Mouse (Mus musculus) retina, postnatal 1 day (tissue): ENCODE measurements at regions not wholly inside any gene's neighbourhood (a gene's known extent, or its start where the extent isn't known, plus 50 kb on each side); places are given as distances from the start of the nearest gene placed in this dataset.

Experiments used
- DNase-seq: peaks from one replicate; pipeline ENCODE4 v3.0.0-alpha.2; 2012

DNA sequence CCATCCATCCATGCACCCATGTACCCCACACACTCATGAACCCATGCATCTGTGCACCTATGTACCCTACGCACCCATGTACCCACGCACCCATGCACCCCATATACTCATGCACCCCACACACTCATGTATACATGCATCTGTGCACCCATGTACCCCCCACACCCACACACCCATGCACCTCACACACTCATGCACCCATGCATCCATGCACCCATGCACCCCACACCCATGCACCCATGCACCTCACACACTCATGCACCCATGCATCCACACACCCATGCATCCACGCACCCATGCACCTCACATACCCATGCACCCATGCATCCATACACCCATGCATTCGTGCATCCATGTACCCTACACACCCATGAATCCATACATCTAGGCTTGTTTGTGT is 63.6 kb downstream of the 4930564D02Rik start:
- no peak for DNase-seq

DNA sequence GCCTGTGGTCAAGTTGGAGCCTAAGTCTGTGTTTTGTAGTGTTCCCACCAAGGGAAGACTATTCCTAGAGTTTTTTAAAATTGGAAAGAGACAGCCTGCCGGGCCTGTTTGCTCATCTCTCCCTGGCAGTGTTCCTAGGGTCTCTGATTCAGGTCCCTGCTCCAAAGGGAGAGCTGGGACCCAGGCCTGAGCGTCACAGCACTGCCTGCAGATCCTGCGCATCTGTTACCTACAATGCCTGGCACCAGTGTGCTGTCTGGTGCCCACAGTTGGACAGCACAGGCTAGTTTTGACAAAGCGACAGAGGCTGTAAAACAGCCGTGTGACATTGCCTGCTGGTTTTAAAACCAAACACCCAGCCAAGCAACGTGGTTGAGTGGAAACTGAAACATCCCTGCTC is 64.4 kb downstream of the 4930564D02Rik start:
- no peak for DNase-seq

DNA sequence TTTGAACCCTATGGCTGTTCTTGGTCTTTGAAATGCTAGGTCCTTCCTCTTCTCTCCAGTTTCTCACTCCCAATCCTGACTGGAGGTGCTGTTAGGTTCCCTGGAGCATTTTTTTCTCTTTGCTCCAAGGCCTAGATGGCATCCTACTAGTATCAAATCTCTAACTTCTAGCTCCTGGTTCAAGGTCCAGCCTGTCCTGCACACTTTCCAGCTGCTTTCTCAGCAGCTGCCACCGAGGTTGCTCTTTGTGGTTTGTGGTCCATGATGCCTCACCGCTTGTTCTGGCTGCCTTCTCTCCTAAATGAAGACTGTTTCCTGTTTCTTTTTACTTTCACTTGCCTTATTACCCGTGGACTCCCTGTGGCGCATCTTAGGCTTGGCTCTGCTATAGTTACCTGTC is 66.4 kb downstream of the 4930564D02Rik start:
- DNase-seq = no peak

DNA sequence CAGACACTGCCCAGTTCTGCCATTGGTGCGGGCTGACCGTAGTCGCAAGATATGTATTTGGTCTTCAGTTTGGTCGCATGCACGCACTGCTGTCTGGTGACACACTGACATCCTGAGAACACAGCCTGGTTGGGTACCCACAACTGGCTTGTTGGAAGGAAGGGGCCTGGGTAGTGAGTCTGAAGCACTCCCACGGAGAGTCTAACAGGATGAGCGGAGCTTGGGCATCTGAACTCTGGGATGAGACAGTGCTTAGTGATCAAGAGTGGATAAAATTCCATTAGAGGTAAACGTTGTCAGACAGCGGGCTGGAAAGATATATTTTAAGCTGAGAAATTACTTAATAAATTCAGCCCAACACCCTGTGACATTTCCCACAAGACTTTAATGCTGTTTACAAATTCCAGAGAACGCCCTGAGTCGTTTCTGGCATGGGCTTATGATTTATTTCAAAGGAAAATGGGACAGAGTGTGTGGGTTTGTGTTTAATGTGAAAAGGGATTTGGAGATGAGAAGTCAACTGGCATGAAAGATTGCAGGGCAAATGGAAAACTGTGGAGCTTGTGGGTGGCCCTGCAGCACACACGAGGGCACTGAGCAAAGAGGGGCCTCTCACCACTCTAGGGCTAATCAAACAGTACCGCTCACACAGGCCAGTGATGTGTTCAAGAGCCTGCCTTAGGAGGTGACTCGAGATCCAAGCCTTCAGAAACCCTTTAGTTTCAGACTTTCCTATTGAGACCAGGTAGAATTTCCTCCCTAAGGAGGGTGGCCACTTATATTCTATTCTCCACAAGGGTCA is 74.7 kb downstream of the 4930564D02Rik start:
- no peak for DNase-seq

DNA sequence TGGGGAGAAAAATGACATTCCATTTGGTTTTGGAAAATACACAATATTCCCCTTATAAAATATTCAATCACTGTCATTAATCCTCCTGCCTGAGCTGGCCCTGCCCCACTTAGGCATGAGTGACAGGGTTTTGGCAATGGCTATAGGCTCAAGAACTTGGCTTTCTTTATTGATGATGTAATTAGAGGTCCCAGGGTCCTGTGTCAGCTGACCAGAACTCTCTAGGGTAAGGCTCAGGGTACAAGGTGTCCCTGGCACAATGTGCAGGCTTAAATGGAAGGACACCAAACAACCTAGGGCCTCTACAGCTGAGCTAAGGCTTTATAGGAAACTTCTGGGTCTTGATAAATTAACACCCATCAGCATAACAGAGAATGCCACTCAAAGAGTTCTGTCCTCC is 76.0 kb downstream of the 4930564D02Rik start:
- no peak for DNase-seq

DNA sequence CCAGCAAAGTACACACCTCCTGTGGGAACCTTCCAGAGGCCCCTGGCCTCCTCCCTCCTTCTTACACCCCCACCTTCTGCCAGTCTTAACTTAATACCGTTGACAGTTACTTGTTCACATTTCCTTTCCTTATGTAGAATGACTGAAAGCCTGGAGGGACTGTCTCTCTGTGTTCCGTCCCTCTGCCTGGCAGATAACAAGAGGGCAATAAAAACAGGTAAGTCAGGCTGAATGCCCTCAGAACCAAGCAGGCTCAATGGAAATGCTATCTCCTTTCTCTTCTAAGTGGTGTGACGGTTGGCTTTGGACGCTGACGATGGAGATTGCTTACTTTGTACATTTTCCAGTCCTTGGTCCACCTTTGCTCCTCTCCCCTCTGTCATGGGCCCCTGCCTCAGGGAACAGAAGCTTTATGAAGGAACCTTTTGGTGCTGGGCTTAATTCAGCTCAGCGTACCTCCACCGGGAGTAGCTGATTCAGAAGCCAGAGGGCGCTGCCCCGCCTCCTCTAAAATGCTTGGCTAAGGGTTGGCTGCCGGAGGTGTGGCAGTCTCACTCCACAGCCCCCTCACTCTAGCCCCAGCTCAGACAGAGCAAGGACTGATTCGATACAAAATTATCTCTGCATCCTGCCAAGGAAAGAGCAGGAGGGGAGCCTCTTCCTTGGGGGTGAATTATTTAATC is 85.0 kb downstream of the 4930564D02Rik start:
- DNase-seq = peak; percentile 66

DNA sequence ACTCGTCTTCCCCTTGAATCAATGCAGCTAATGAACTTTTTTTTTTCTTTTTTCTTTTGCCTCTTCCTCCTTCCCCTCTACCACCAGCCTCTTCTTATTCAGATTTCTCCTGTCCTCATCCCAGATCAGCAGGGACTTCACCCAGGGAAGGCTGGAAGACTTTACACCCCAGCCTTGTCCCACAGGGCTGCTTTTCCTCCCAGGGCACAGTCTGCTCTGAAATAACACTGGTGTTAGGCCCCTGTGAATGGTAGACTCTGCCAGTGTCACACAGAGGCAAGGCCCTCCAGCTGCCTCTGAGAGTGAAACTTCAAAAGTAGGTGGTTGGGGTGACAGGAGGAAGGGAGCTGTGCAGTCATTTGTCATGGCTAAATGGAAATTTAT is 85.5 kb downstream of the 4930564D02Rik start:
- no peak for DNase-seq

DNA sequence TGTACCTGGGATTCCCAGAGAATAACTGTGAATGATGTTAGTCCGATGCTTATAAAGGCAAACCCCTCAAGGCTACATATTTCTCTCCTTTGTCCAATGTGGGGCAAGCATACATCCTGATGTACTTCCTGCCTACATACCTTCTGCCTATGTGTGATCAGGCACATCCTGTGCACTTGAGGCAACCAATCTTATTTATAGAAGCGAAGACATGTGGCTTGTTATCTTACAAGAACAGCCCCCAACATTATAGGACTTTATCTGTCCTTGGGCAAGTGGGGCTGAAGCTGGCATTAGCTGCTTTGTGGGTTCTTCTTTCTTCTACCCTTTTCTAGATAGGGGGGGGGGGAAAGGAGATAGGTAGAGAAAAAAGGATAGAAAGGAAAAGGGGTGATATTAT is 91.7 kb downstream of the 4930564D02Rik start:
- DNase-seq = no peak

DNA sequence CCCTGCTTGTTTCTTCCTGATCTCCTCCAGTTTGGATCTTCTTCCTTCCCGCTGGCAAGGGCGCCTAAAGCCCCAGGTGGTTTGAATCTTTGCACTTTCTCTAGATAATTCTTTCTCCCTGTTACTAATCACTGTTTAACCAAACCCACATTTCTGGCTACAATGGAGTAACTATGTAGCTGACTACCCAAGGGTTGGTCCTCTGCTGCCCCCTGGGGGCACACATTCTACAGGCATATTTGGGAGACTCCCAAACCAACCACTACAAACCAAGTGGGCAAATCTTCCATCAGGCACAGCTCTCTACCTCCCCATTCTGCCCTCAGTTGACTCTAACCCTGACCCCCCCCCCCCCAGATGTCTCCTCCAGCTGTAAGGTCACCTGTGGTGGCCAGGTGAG is 98.7 kb downstream of the 4930564D02Rik start:
- DNase-seq = peak; percentile 65

DNA sequence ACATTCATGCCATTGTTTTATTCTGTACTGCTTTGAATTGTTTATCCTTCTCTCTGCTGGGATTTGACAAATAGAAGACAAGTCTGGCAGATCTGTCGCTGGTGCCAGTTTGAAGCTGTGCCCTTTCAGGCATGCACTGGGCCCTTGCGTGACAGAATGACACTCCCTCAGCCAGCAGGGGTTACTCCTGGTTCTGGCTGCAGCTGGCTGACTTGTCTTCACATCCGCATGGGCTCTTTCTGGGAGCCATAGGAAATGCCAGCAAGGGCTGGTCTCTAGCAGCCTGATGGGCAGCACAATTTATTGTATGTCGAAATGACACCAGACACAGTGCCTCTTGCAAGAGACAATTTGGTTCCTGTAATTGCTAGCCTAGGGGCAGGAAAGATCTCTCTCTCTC is 102.5 kb downstream of the 4930564D02Rik start:
- DNase-seq = peak; percentile 42

DNA sequence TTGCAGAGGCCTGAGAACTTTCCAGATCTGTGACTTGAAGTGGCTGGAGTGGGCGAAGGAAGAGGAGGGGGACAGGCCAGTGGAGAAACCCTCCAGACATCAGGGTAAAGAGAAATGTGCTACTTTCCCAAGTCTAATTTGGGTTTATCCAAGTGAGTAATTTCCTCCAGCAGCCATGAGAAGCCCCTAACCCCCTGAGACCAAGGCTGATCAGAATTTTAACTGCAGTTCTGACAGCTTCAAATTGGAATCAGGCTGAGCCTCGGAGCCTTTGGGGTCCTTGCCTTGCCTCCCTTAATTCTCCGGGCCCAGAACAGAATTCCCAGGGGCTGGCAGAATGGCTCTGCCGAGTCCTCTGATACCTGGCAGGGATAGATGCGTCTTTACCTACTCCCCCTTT is 104.9 kb downstream of the 4930564D02Rik start:
- no peak for DNase-seq

DNA sequence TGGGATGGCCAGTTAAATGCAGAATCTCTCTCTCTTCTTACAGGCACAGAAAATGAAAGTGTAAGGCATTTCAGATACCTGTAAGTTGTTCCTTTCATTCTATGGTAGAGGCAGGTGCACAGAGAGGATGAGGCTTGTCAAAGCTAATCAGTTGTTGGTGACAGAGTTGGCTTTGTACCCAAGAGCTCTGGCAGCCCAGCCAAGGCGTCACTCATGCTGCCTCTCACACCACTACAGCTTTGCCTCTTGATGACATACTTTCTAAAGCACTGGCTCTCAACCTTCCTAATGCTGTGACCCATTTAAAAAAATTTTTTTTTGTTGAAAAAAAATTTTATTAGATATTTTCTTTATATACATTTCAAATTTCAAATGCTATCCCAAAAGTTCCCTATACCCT is 105.4 kb downstream of the 4930564D02Rik start:
- no peak for DNase-seq

DNA sequence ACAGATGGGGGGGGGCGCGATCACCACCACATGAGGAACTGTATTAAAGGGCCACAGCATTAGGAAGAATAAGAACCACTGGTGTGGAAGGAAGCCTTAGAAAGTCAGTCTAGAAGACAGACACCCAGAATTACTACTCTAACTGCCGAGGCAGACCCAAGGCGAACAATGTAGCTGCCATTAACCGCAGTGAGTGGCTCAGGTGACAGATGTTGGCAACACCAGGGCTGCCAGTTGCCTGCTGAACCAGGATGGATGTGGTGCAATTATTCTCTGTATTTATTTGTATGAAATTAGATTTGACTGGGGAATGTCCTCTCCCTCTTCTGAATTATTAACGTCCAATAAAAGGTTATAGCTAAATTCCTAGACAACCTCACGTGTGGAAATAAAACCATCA is 124.7 kb downstream of the 4930564D02Rik start:
- DNase-seq = no peak

DNA sequence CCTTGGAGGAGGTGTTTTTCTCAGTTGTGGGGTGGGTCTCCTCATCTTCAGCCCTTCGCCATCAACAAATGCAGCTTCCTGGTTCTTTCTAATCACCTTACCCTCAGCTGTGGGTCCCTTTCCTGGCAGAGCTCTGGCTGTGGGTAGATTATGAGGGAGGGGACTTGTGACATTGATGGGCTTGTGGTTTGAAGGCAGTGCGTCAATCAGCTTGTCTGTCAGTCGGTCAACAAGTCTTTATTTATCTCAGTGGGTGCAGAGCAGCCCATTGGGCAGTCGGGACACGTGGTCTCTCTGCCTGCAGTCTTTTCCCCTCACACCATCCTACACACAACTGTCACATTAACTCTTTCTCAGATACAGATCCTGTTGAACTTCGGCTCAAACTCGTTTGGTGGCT is 125.2 kb downstream of the 4930564D02Rik start:
- DNase-seq = no peak

DNA sequence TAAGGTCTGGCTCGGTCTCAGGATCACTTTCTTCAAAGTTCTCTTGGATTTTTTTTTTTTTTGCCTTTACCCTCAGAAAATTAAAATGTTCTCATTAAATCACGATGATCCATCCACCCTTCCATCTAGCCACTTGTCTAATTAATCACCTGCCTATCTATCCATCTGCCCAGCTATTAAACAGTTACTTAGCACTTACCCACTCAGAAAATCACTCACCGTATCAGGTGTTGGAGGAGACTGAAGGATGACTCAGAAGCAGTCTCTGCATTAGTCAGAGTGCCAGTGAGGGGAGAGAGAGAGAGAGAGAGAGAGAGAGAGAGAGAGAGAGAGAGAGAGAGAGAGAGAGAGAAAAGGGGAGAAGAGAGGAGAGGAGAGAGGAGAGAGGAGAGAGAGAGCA is 134.1 kb downstream of the 4930564D02Rik start:
- no peak for DNase-seq

DNA sequence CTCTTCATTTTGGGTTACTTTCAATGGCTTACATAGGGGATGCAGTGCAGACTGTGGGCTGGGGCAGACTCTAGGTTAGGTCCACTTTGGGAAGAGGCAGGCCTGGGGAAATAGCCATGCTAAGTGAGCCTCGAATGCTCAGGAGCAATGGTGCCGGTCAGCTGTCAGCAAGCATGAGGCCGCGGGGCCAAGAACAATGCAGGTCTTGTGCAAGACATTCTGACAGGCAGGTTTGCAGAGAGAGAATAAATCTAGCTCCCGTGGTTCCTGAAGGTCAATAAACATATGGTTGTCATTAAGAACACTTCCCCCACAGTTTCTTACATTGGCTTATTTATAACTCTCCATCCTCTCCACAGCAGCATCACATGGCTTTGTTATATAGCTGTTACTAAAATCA is 142.5 kb downstream of the 4930564D02Rik start:
- no peak for DNase-seq

DNA sequence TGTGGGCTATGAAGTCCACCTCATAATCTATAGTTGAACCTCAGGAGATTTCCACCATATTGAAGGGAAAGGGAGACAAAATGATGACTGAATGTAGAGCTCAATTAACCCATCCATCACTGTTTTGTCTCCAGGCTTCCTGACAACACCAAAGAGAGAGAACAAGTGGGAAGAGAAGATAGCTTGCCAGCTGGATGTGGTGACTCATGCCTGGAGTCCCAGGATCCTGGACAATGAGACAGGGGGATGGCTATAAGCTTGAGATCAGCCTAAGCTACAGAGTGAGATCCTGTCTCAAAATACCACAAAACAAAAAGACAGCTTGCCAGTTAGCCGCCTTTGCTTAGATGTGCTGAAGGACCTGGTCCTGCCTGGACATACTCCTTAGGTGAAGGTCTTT is 144.4 kb downstream of the 4930564D02Rik start:
- DNase-seq = no peak

DNA sequence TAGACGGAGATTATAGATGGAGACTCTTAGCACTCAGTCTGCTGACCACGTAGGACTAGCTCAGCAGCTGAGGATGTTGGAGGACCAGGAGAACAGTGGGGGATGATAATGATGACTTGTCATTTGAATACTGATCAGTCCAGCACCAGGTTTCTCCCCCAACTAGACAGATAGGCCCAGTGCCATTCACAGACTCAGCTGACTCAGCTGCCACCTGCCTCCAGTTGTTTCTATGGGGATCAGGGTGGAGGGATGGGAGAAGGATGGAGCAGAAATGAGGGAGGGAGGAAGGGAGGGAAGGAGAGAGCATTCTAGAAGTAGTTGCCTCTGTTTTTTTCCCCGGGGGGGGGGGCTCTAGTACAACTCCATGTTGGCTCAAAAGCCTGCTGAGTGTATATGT is 145.1 kb downstream of the 4930564D02Rik start:
- no peak for DNase-seq

DNA sequence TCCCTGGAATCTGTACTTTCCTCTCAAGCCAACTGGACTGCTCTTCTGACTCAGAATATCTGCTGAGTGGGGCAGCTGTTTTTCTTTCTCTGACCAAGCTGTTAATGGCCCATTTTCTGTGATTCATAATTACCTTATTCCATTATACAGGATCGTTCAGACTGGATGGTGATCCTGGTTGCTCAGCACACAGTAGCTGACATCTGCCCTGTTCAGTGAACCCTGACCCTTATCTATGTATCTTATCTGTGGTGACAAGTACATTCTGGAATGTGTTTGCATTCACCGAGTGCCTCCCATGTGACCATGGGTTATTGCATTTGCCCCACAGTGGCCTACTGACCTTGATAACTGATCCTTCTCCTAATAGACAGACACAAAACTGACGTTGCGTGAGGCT is 148.2 kb downstream of the 4930564D02Rik start:
- DNase-seq = no peak

DNA sequence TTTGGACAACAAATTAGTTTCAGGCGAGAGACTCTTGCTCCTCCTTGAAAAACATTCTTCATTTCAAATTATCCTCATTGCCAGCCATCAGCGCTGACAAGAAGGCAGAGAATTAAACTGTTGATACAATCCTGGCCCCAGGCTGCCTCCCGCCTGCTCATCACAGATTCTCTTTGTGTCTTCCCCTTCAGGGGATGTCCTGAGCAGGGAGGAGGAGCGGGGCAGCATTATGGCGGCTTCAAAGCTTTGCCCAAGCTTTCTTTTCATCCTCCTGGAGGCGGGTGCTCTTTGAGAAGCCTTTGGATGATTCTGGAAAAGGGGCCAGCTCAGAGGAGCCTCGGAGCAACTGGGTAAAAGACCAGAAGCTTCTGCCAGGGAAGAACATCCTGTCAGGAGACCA is 149.1 kb downstream of the 4930564D02Rik start:
- peak; percentile 31 for DNase-seq

DNA sequence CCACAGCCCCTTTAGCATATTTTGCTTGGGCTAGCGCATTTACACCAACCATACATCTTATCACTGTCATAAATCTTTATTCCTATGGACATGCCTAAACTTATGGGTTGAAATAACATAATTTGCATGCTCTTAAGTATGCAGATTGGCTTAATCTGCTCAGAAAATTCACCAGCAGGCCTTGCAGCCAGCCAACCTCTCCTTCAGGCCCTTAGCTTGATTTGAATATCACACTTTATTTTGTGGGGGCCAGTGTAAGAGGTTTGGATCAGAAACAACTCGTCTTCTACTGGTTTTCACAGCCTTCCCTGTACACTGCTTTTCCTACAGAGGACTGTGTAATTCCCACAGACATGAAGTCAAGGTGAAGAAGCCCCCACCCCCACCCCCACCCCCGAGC is 153.0 kb downstream of the 4930564D02Rik start:
- DNase-seq = no peak

DNA sequence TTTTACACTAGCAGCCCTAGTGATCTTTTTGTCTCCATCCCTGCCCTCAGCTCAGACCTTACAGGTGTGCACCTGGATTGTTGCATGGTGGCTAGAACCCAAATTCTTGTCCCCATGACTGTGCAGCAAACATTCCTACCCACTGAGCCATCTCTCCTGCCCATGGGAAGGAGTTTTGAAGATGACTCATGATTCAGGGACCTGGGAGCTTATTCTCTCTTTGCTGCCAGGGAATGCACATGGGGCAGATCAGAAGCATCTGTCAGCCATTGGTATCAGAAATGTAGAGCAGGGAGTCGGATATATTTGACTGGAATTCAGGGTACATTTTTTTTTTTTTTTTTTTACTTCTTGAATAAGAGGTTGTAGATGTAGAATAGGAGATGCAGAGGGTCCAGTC is 154.0 kb downstream of the 4930564D02Rik start:
- DNase-seq = no peak

DNA sequence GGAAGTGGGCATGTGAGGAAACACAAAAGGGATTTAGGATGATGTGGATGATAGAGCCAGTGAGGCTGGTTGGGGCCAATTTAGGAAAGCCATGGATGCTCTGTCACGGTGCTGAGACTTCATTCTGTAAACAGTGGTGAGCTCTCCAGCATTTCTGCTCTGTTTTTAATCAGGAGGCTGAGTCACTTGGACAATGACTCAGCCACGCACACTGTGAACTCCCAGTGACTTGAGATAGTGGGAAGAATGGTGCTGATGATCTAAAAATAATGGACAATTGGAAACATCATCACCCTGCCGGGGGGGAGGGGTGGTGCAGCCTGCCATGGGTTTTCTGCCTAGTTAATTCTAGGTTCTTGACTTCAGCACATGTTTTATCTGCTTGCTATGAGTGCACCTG is 156.3 kb downstream of the 4930564D02Rik start:
- no peak for DNase-seq

DNA sequence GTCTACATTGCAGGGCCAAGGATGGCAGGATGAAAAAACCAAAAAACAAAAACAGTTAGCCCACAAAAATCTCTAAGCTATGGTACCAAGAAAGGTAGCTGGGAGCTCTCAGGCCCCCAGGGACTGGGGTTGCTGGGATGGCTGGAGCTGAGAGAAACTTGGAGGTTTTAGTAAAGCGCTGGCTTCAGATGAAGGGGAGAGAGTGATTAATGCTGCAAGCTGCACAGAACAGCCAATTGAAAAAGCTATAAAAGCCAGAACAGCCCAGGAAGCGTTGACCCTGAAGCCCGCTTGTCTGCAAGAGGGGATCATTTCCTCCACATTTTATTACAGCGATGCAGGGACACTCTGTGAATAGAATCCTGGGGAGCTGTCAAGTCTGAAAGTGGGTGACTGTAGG is 157.0 kb downstream of the 4930564D02Rik start:
- DNase-seq = no peak

DNA sequence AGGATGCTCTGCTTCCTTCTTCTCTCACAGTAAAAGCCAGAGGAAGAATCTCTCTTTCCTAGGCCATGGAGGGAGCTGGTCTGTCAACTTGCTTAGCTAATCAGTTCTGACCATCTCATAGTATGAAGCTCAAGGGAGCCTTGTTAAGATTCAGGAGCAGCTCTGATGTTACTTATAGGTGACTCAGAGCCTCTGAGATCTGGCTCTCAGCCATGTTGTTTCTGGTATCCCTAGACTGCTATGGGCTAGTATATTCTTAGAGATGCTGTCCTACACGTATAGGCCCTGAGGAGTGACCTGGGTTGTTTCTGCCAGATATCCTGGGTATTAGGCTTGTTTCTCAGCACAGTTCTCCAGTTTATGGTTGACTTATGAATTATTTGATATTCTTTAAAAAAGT is 160.9 kb downstream of the 4930564D02Rik start:
- no peak for DNase-seq
